Mouse (Mus musculus) ES-E14 (cell line): ENCODE measurements at regions not wholly inside any gene's neighbourhood (a gene's known extent, or its start where the extent isn't known, plus 50 kb on each side); places are given as distances from the start of the nearest gene placed in this dataset.

Source experiments
- DNase-seq: peaks from one replicate; pipeline ENCODE4 v3.0.0-alpha.2; 2013; ENCODE audit warnings: low read depth, low spot score
- H3K27ac ChIP-seq: 2 replicates; pipeline ENCODE4 v1.5.1; 2012; ENCODE audit warnings: low read depth, mild to moderate bottlenecking, low read length, moderate library complexity, mixed read lengths; ENCODE audit not compliant: poor library complexity, insufficient read depth, severe bottlenecking
- H3K36me3 ChIP-seq: 2 replicates; pipeline ENCODE4 v1.6.1; 2012; ENCODE audit warnings: mild to moderate bottlenecking, low read length, moderate library complexity, mixed read lengths; ENCODE audit not compliant: control insufficient read depth, poor library complexity, insufficient read depth, severe bottlenecking
- H3K4me1 ChIP-seq, 2 experiments: fragments of 150-350 bp in 1 of 2; sonication (generic) in 1 of 2; 2 replicates each; pipeline ENCODE4 v1.6.1; 2012; ENCODE audit warnings: low read length in 2 of 2, mild to moderate bottlenecking in 1 of 2, mixed read lengths in 1 of 2; ENCODE audit not compliant: control insufficient read depth in 2 of 2, insufficient read depth in 2 of 2, poor library complexity in 1 of 2
- H3K4me3 ChIP-seq, 2 experiments: fragments of 150-350 bp in 1 of 2; sonication (generic) in 1 of 2; 2 replicates each; pipeline ENCODE4 v1.5.1; 2012; ENCODE audit warnings: low read length in 2 of 2, low read depth in 1 of 2, mild to moderate bottlenecking in 1 of 2, mixed read lengths in 1 of 2; ENCODE audit not compliant: insufficient read depth in 1 of 2, poor library complexity in 1 of 2, severe bottlenecking in 1 of 2
- H3K9ac ChIP-seq: 2 replicates; pipeline ENCODE4 v1.6.1; 2012; ENCODE audit warnings: low read depth, mild to moderate bottlenecking, low read length, mixed read lengths; ENCODE audit not compliant: poor library complexity, insufficient read depth, severe bottlenecking
- H3K9me3 ChIP-seq: fragments of 150-350 bp; sonication (generic); 2 replicates; pipeline ENCODE4 v1.6.1; 2012; ENCODE audit warnings: low read depth, mild to moderate bottlenecking, low read length; ENCODE audit not compliant: control insufficient read depth, insufficient read depth
- CHD2 ChIP-seq: IDR thresholded peaks from 2 replicates; pipeline ENCODE4 v1.6.1; 2014; ENCODE audit warnings: mild to moderate bottlenecking, low read depth, low read length, inconsistent platforms
- HCFC1 ChIP-seq: IDR thresholded peaks from 2 replicates; pipeline ENCODE4 v1.6.1; 2012; ENCODE audit warnings: low read length, inconsistent platforms, borderline replicate concordance; ENCODE audit not compliant: insufficient read depth
- MAFK ChIP-seq: IDR thresholded peaks from 2 replicates; pipeline ENCODE4 v1.6.1; 2014; ENCODE audit warnings: mild to moderate bottlenecking, low read depth, low read length, inconsistent platforms; ENCODE audit not compliant: insufficient read depth
- ZC3H11A ChIP-seq: IDR thresholded peaks from 2 replicates; pipeline ENCODE4 v1.6.1; 2012; ENCODE audit warnings: low read depth, mild to moderate bottlenecking, inconsistent platforms, low read length, borderline replicate concordance
- ZNF384 ChIP-seq: IDR thresholded peaks from 2 replicates; pipeline ENCODE4 v1.6.1; 2012; ENCODE audit warnings: low read depth, low read length, inconsistent platforms
- in situ Hi-C, 2 experiments: fragments of 600-800 bp; cut with MboI; formaldehyde crosslinking; loops; one replicate each; pipeline ENCODE4 v1.15.1; 2025; ENCODE audit warnings: low sequenced_read_pairs in 2 of 2, inconsistent platforms in 1 of 2; ENCODE audit not compliant: unreplicated experiment in 2 of 2

GRCm38 (mm10) chr1:190457541-190458061 lies 287.1 kb upstream of the Prox1 start:
- Histone ChIP-seq H3K27ac (no peak overlapping the region), H3K4me1 (no peaks in the 10 kb centered on the region), H3K36me3 (no peaks in the 10 kb centered on the region), H3K9ac (no peak overlapping the region), H3K4me3 (no peak overlapping the region), H3K9me3 (no peaks in the 10 kb centered on the region)
- TF ChIP-seq MAFK, result no peak
- TF ChIP-seq ZC3H11A, result no peak
- DNase-seq, result no peak
- in situ Hi-C loops, result no loop called here

- Histone ChIP-seq H3K27ac (no peak overlapping the region), H3K9ac (no peak overlapping the region), H3K36me3 (no peaks in the 10 kb centered on the region), H3K9me3 (no peaks in the 10 kb centered on the region), H3K4me1 (peaks cover 0 to 3% of the 10 kb centered on the region in 2 experiments; a peak in 1 of 4 replicates), H3K4me3 (no peak overlapping the region)
- TF ChIP-seq CHD2 (no peak), HCFC1 (no peak), MAFK (no peak), ZNF384 (no peak), ZC3H11A (no peak)
- in situ Hi-C loops, result no loop called here
- DNase-seq, result no peak
Observed at GRCm38 (mm10) chr1:190453549-190453948, 283.0 kb upstream of the Prox1 start.

- Histone ChIP-seq H3K9me3 (no peaks in the 10 kb centered on the region), H3K36me3 (no peaks in the 10 kb centered on the region), H3K9ac (no peak overlapping the region), H3K4me3 (no peak overlapping the region), H3K4me1 (peaks cover 0 to 3% of the 10 kb centered on the region in 2 experiments; a peak in 2 of 4 replicates), H3K27ac (no peak overlapping the region)
- in situ Hi-C loops, result no loop called here
- no peak for DNase-seq
- TF ChIP-seq CHD2 (no peak), HCFC1 (no peak), MAFK (no peak), ZC3H11A (no peak), ZNF384 (no peak)
Observed at GRCm38 (mm10) chr1:190452115-190452842, 281.8 kb upstream of the Prox1 start.

- no peaks in the 10 kb centered on the region for H3K36me3 ChIP-seq
- no peaks in the 10 kb centered on the region for H3K9me3 ChIP-seq
- H3K4me3 ChIP-seq, result no peak overlapping the region; a peak in 1 of 4 replicates
- DNase-seq, result peak; percentile 54
- in situ Hi-C loops, result no loop called here
- no peak overlapping the region for H3K27ac ChIP-seq
- TF ChIP-seq MAFK (no peak), CHD2 (no peak), ZC3H11A (no peak), ZNF384 (no peak), HCFC1 (no peak)
- H3K4me1 ChIP-seq, result peaks cover 0 to 3% of the 10 kb centered on the region in 2 experiments; a peak in 2 of 4 replicates
- H3K9ac ChIP-seq, result no peak overlapping the region
Observed at GRCm38 (mm10) chr1:190448263-190448662, 277.7 kb upstream of the Prox1 start.

- H3K4me3 ChIP-seq, result no peak overlapping the region
- no peaks in the 10 kb centered on the region for H3K9me3 ChIP-seq
- TF ChIP-seq CHD2 (no peak), HCFC1 (no peak), ZC3H11A (no peak), MAFK (no peak), ZNF384 (no peak)
- H3K9ac ChIP-seq, result no peak overlapping the region
- no peak for DNase-seq
- H3K36me3 ChIP-seq, result no peaks in the 10 kb centered on the region
- in situ Hi-C loops, result no loop called here
- peaks cover 0 to 3% of the 10 kb centered on the region in 2 experiments; a peak in 2 of 4 replicates for H3K4me1 ChIP-seq
- H3K27ac ChIP-seq, result no peak overlapping the region
Observed at GRCm38 (mm10) chr1:190447253-190447652, 276.7 kb upstream of the Prox1 start.
